Mouse (Mus musculus): ENCODE results near the gene Atp2a3. TPM values are rescaled to one million over a fixed set of nuclear protein-coding genes. Genes with fewer than 3 reads are reported as not detected.

Gene Atp2a3
- polyA plus RNA-seq (2014; fragmentation: Nextera tagmentation; extraction: Ambion mirVana): 16.2 and 17.3 TPM in 2 replicates

GRCm38 (mm10) chr11:72961072-72961980, at the start of gene Atp2a3:
Gene Atp2a3, plus strand, starts transcription at chr11:72961169.
- H3K9ac ChIP-seq (replicated peaks; ENCODE audit: low read depth, low read length): peak within 1 kb of the TSS; percentile 28; the same call in 1 of the 2 replicates
- peak; percentile 20; the same call in 1 of the 2 replicates for ATAC-seq (ENCODE audit: insufficient number of reproducible peaks, insufficient read depth, low FRiP score, low read depth)

GRCm38 (mm10) chr11:72917299-72917996, 43.5 kb upstream of the Atp2a3 start:
- Histone ChIP-seq H3K36me3 (ENCODE audit: control insufficient read depth, insufficient read depth, low read length) (peaks cover 51% of the 10 kb centered on the region), H3K4me2 (replicated peaks; ENCODE audit: low read depth, low read length) (no peak overlapping the region), H3K9ac (replicated peaks; ENCODE audit: low read depth, low read length) (no peak overlapping the region), H3K9me3 (ENCODE audit: control insufficient read depth, low read depth, low read length) (no peaks in the 10 kb centered on the region), H3K27me3 (ENCODE audit: control insufficient read depth, insufficient read depth, low read length) (no peaks in the 10 kb centered on the region), H3K4me3 (ENCODE audit: low read depth, low read length) (no peak overlapping the region), H3K4me1 (ENCODE audit: control insufficient read depth, insufficient read depth, low read length) (no peaks in the 10 kb centered on the region; the same call in 1 of the 2 replicates), H3K27ac (ENCODE audit: low read length) (no peak overlapping the region)
- no peak for ATAC-seq (ENCODE audit: insufficient number of reproducible peaks, insufficient read depth, low FRiP score, low read depth)
- WGBS: 80% methylated on average over 7 of the region's 7 CpGs

More at GRCm38 (mm10) chr11:72961072-72961980, at the start of gene Atp2a3:
- H3K4me2 ChIP-seq (replicated peaks; ENCODE audit: low read depth, low read length): peak within 1 kb of the TSS; percentile 61
- 4% methylated on average over 69 of the region's 70 CpGs for WGBS
- peaks cover 54% of the 10 kb centered on the region for H3K4me1 ChIP-seq (ENCODE audit: control insufficient read depth, insufficient read depth, low read length)
- H3K4me3 ChIP-seq (ENCODE audit: low read depth, low read length): peak within 1 kb of the TSS; percentile 33
- no peaks in the 10 kb centered on the region for H3K36me3 ChIP-seq (ENCODE audit: control insufficient read depth, insufficient read depth, low read length)
- H3K27me3 ChIP-seq (ENCODE audit: control insufficient read depth, insufficient read depth, low read length): peaks cover 8% of the 10 kb centered on the region; the same call in 1 of the 2 replicates
- peak within 1 kb of the TSS; percentile 40; the same call in 1 of the 2 replicates for H3K27ac ChIP-seq (ENCODE audit: low read length)
- no peaks in the 10 kb centered on the region for H3K9me3 ChIP-seq (ENCODE audit: control insufficient read depth, low read depth, low read length)

GRCm38 (mm10) chr11:72923116-72923515, 37.9 kb upstream of the Atp2a3 start:
- Histone ChIP-seq H3K4me1 (ENCODE audit: control insufficient read depth, insufficient read depth, low read length) (peaks cover 25% of the 10 kb centered on the region), H3K9ac (replicated peaks; ENCODE audit: low read depth, low read length) (no peak overlapping the region), H3K36me3 (ENCODE audit: control insufficient read depth, insufficient read depth, low read length) (peaks cover 22% of the 10 kb centered on the region; the same call in 1 of the 2 replicates), H3K9me3 (ENCODE audit: control insufficient read depth, low read depth, low read length) (no peaks in the 10 kb centered on the region), H3K27ac (ENCODE audit: low read length) (peak overlapping the region; percentile 76; the same call in 1 of the 2 replicates), H3K4me2 (replicated peaks; ENCODE audit: low read depth, low read length) (no peak overlapping the region), H3K4me3 (ENCODE audit: low read depth, low read length) (no peak overlapping the region), H3K27me3 (ENCODE audit: control insufficient read depth, insufficient read depth, low read length) (no peaks in the 10 kb centered on the region)
- 17% methylated on average over 4 of the region's 4 CpGs for WGBS
- peak; percentile 53; the same call in 1 of the 2 replicates for ATAC-seq (ENCODE audit: insufficient number of reproducible peaks, insufficient read depth, low FRiP score, low read depth)

- peak overlapping the region; percentile 76; the same call in 1 of the 2 replicates for H3K27ac ChIP-seq (ENCODE audit: low read length)
- H3K36me3 ChIP-seq (ENCODE audit: control insufficient read depth, insufficient read depth, low read length): peaks cover 19% of the 10 kb centered on the region; the same call in 1 of the 2 replicates
- H3K4me3 ChIP-seq (ENCODE audit: low read depth, low read length): no peak overlapping the region
- no peak overlapping the region for H3K9ac ChIP-seq (replicated peaks; ENCODE audit: low read depth, low read length)
- ATAC-seq (ENCODE audit: insufficient number of reproducible peaks, insufficient read depth, low FRiP score, low read depth): no peak; the same call in 1 of the 2 replicates
- H3K4me2 ChIP-seq (replicated peaks; ENCODE audit: low read depth, low read length): no peak overlapping the region
- WGBS: 45% methylated on average over 1 of the region's 1 CpGs
- H3K4me1 ChIP-seq (ENCODE audit: control insufficient read depth, insufficient read depth, low read length): peaks cover 25% of the 10 kb centered on the region
- H3K27me3 ChIP-seq (ENCODE audit: control insufficient read depth, insufficient read depth, low read length): no peaks in the 10 kb centered on the region
- no peaks in the 10 kb centered on the region for H3K9me3 ChIP-seq (ENCODE audit: control insufficient read depth, low read depth, low read length)
These were observed 36.5 kb upstream of the Atp2a3 start for GRCm38 (mm10) chr11:72924458-72924857.

GRCm38 (mm10) chr11:72925067-72925466, 35.9 kb upstream of the Atp2a3 start:
- Histone ChIP-seq H3K4me3 (ENCODE audit: low read depth, low read length) (no peak overlapping the region), H3K9me3 (ENCODE audit: control insufficient read depth, low read depth, low read length) (no peaks in the 10 kb centered on the region), H3K27me3 (ENCODE audit: control insufficient read depth, insufficient read depth, low read length) (no peaks in the 10 kb centered on the region), H3K9ac (replicated peaks; ENCODE audit: low read depth, low read length) (no peak overlapping the region), H3K36me3 (ENCODE audit: control insufficient read depth, insufficient read depth, low read length) (peaks cover 19% of the 10 kb centered on the region; the same call in 1 of the 2 replicates), H3K27ac (ENCODE audit: low read length) (peak overlapping the region; percentile 10; the same call in 1 of the 2 replicates), H3K4me2 (replicated peaks; ENCODE audit: low read depth, low read length) (no peak overlapping the region), H3K4me1 (ENCODE audit: control insufficient read depth, insufficient read depth, low read length) (peaks cover 25% of the 10 kb centered on the region)
- 56% methylated on average over 2 of the region's 2 CpGs for WGBS
- no peak for ATAC-seq (ENCODE audit: insufficient number of reproducible peaks, insufficient read depth, low FRiP score, low read depth)

- ATAC-seq (ENCODE audit: insufficient number of reproducible peaks, insufficient read depth, low FRiP score, low read depth): no peak
- H3K4me2 ChIP-seq (replicated peaks; ENCODE audit: low read depth, low read length): no peak overlapping the region
- H3K4me3 ChIP-seq (ENCODE audit: low read depth, low read length): no peak overlapping the region
- WGBS: 49% methylated on average over 13 of the region's 13 CpGs
- H3K36me3 ChIP-seq (ENCODE audit: control insufficient read depth, insufficient read depth, low read length): peaks cover 13% of the 10 kb centered on the region; the same call in 1 of the 2 replicates
- no peaks in the 10 kb centered on the region for H3K27me3 ChIP-seq (ENCODE audit: control insufficient read depth, insufficient read depth, low read length)
- H3K27ac ChIP-seq (ENCODE audit: low read length): no peak overlapping the region
- no peak overlapping the region for H3K9ac ChIP-seq (replicated peaks; ENCODE audit: low read depth, low read length)
- no peaks in the 10 kb centered on the region for H3K9me3 ChIP-seq (ENCODE audit: control insufficient read depth, low read depth, low read length)
- H3K4me1 ChIP-seq (ENCODE audit: control insufficient read depth, insufficient read depth, low read length): peaks cover 25% of the 10 kb centered on the region
These were observed 34.6 kb upstream of the Atp2a3 start for GRCm38 (mm10) chr11:72926226-72926890.

GRCm38 (mm10) chr11:72928516-72928915, 32.5 kb upstream of the Atp2a3 start:
- Histone ChIP-seq H3K4me3 (ENCODE audit: low read depth, low read length) (no peak overlapping the region), H3K4me1 (ENCODE audit: control insufficient read depth, insufficient read depth, low read length) (peaks cover 18% of the 10 kb centered on the region), H3K4me2 (replicated peaks; ENCODE audit: low read depth, low read length) (no peak overlapping the region), H3K9ac (replicated peaks; ENCODE audit: low read depth, low read length) (no peak overlapping the region), H3K9me3 (ENCODE audit: control insufficient read depth, low read depth, low read length) (no peaks in the 10 kb centered on the region), H3K27ac (ENCODE audit: low read length) (no peak overlapping the region), H3K36me3 (ENCODE audit: control insufficient read depth, insufficient read depth, low read length) (0 out of 2 replicates have a peak, but pooled peaks cover 3% of the 10 kb centered on the region), H3K27me3 (ENCODE audit: control insufficient read depth, insufficient read depth, low read length) (no peaks in the 10 kb centered on the region)
- ATAC-seq (ENCODE audit: insufficient number of reproducible peaks, insufficient read depth, low FRiP score, low read depth): no peak
- 56% methylated on average over 2 of the region's 2 CpGs for WGBS
